Mouse (Mus musculus) layer of hippocampus, adult 6 months (tissue): Measurements from ENCODE around the gene Olfr1453. TPM values are rescaled to one million over a fixed set of nuclear protein-coding genes. Genes with fewer than 3 reads are reported as not detected.

Experiments used
- long read RNA-seq, 2 experiments: library from polyadenylated mRNA; unstranded; transcript quantifications; one replicate each; pipeline ENCODE4 v2.0.0; 2019 to 2020
- polyA plus RNA-seq: library from polyadenylated mRNA; unstranded; fragments of <200 nt; fragmentation: Nextera tagmentation; gene quantifications from 2 replicates; pipeline ENCODE4 v1.2.3, GENCODE M21; 2021

Olfr1453 gene
- not detected in 2 replicates for polyA plus RNA-seq
- long read RNA-seq, experiment 1: 0 reads
- long read RNA-seq, experiment 2: 0 reads

DNA sequence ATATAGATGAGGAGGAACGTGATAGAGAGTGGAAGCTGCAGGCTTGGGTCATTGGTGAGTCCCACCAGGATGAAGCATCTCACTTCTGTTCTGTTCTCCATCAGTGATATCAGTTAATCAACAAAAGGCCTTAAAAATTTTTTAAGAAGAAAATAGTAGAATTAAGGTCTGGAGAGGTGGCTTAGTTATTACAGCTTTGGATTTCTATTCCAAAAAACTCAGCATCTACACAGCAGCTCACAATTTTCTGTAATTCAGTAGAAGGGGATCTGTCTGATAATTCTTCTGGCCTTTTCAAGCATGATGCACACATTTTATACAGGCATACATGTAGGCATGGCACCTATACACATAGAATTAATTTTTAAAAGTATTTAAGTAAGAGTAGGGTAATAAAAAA, at the start of gene Olfr1453:
TSS of gene Olfr1453 (minus strand) at position 101 of the 400 bp plus-strand sequence.

DNA sequence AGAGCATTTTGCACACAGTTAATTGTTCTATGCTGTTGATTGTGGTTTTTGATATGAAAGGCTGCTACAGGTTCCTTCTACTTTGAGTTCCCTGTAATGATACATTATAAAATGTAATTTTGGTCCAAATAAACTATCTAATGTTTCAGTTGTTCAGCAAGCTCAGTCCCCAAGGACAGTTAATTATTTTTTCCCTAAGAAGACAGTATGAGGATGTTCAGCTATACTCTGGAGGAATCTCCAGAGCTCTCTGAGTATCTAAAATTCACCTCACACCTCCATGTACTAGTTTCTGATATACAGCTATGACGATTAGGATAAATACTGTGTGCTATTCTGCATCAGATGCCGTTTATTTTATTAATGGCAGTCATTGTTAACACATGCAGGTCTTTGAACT, 32.2 kb upstream of the Olfr1453 start, which contains the start of gene Olfr1454:
TSS of gene Olfr1454 (plus strand) at position 301 of the 400 bp plus-strand sequence.

DNA sequence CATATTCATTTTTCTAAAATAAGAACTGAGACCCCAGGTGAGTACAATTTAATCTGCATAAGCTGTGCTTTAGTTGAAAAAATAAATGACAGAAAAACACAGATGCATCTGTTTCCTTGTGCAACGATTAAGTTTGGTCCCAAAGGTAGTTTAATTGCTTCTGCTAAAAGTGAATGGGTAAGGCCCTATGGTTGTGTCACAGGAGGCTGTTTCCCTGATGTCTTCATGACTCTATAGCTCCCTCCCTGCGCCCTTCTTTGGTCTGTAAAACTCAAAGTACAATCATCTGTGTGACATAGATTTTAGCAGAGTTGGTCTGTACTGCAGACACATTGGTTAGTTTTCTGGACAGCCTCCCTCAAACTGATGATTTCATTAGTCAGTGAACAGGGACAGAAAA, 33.4 kb downstream of the Olfr1453 start, which contains the start of gene Olfr1451:
TSS of gene Olfr1451 (plus strand) at position 301 of the 400 bp plus-strand sequence.

Other genes starting within 250 kb of the Olfr1453 start
- gene Zfp91, start 232.2 kb downstream of the Olfr1453 start, polyA plus RNA-seq: 5.2 and 5.3 TPM in 2 replicates
- gene Lpxn, start 232.1 kb downstream of the Olfr1453 start, polyA plus RNA-seq: 2.1 and 2.2 TPM in 2 replicates
- not detected in 2 replicates for gene Gm5244, start 181.6 kb downstream of the Olfr1453 start, polyA plus RNA-seq
- not detected in 2 replicates for gene Olfr1444, start 171.0 kb downstream of the Olfr1453 start, polyA plus RNA-seq
- gene Olfr1445, start 144.5 kb downstream of the Olfr1453 start, polyA plus RNA-seq: not detected in 2 replicates
- not detected in 2 replicates for gene Olfr1446, start 134.8 kb downstream of the Olfr1453 start, polyA plus RNA-seq
- not detected in 2 replicates for gene Olfr1447, start 124.6 kb downstream of the Olfr1453 start, polyA plus RNA-seq
- gene Olfr1448, start 103.9 kb downstream of the Olfr1453 start, polyA plus RNA-seq: not detected in 2 replicates
- not detected in 2 replicates for gene Olfr1449, start 97.5 kb downstream of the Olfr1453 start, polyA plus RNA-seq
- gene Olfr1450, start 78.1 kb downstream of the Olfr1453 start, polyA plus RNA-seq: not detected in 2 replicates
- gene Olfr1451, start 33.3 kb downstream of the Olfr1453 start, polyA plus RNA-seq: not detected in 2 replicates
- not detected in 2 replicates for gene Olfr1454, start 32.3 kb upstream of the Olfr1453 start, polyA plus RNA-seq
- not detected in 2 replicates for gene Olfr1457, start 69.6 kb upstream of the Olfr1453 start, polyA plus RNA-seq
- not detected in 2 replicates for gene Olfr1458, start 78.4 kb upstream of the Olfr1453 start, polyA plus RNA-seq
- gene Olfr1459, start 121.2 kb upstream of the Olfr1453 start, polyA plus RNA-seq: not detected in 2 replicates
- not detected in 2 replicates for gene Olfr1461, start 134.7 kb upstream of the Olfr1453 start, polyA plus RNA-seq
- not detected in 2 replicates for gene Olfr1462, start 157.4 kb upstream of the Olfr1453 start, polyA plus RNA-seq
- not detected in 2 replicates for gene Olfr1463, start 203.0 kb upstream of the Olfr1453 start, polyA plus RNA-seq